In the genomic region with DNA sequence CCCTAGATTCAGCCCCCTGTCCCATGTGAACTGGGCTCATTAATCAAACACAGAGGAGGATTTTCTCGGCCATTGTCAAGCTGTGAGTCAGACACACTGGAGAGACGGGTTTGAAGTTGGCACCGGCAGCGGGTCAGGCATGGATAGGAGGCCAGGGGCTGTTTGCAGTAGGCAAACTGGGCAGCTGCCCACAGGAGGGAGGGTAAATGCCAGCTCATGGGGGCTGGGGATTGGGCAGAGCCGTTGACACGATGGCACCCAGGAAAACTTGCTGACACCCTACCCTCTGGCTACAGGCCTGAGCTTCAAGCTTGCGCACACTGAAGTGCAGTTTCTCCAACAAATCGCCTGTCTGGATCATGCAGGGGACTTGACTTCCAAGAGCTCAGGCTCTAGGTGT, we compare ENCODE assay signal across 23 mouse cellular contexts. TPM values are rescaled to one million over a fixed set of nuclear protein-coding genes. Genes with fewer than 3 reads are reported as not detected.
DNase-seq lines count a peak whose midpoint lies in the region; TF ChIP-seq lines count a peak whose summit lies in the region.
"Had no signal": no experiment of that assay in that cellular context is flagged by ENCODE, and none has a peak within 500 bp of the region (broad histone marks: within the 10 kb centered on the region; RNA-seq: fewer than 3 reads in every experiment).

No protein-coding gene starts in this region.

- no peaks in the 10 kb centered on the region for H3K4me1 ChIP-seq in kidney, adult 2 months (ENCODE audit: control insufficient read depth, insufficient read depth, low read length)

- no peak overlapping the region for H3K4me3 ChIP-seq in gastrocnemius, adult 2 months
- no peak overlapping the region for H3K4me3 ChIP-seq in kidney, adult 2 months (ENCODE audit: insufficient read depth, low read depth, low read length)
- H3K4me3 ChIP-seq: embryonic facial prominence, embryonic 10.5 days; limb, embryonic 15.5 days had no signal

- WGBS in kidney, adult 2 months, result 67% methylated on average over 8 of the region's 8 CpGs

- H3K36me3 ChIP-seq in kidney, adult 2 months (ENCODE audit: control insufficient read depth, insufficient read depth, low read length), result no peaks in the 10 kb centered on the region
- H3K36me3 ChIP-seq: embryonic facial prominence, embryonic 10.5 days; limb, embryonic 15.5 days had no signal

- DNase-seq in cerebellum, adult 9-10 months, result peak; percentile 47
- no peak for DNase-seq in cerebellum, adult 11-12 months
- peak; percentile 81 for DNase-seq in 3T3-L1 (ENCODE audit: low read depth, low spot score)
- DNase-seq in adrenal gland, postnatal 10 days, result peak; percentile 64
- peak; percentile 72 for DNase-seq in lung, postnatal 25 days (ENCODE audit: low spot score)
- no peak for DNase-seq in gastrocnemius, adult 2 months
- no peak for DNase-seq in kidney, adult 2 months
- no peak for DNase-seq in right cerebral cortex, postnatal 14 days
- DNase-seq: B cell, adult 2 months; heart, adult 18-20 months; lung, embryonic 14.5 days; right cerebral cortex, postnatal 25 days; thymus, postnatal 4 days had no signal

- no peak for TF ChIP-seq POLR2A in kidney, adult 2 months (IDR thresholded peaks at IDR 0.05; ENCODE audit: low read depth, low read length)

- H3K27ac ChIP-seq in gastrocnemius, adult 2 months, result no peak overlapping the region
- no peak overlapping the region for H3K27ac ChIP-seq in kidney, adult 2 months (ENCODE audit: insufficient read depth, low read depth, low read length)
- H3K27ac ChIP-seq: embryonic facial prominence, embryonic 10.5 days; kidney, postnatal 0 days; limb, embryonic 15.5 days had no signal

- intact Hi-C loops in gastrocnemius, adult 2 months (cut with DNase I), result loop anchor here (10.0 kb wide), 1 partner anchor 183 kb away; the partner anchor contains the start of gene Cers5

- H3K27me3 ChIP-seq in kidney, adult 2 months (replicated peaks; ENCODE audit: control insufficient read depth, insufficient read depth, low read length), result no peaks in the 10 kb centered on the region

- no peak for TF ChIP-seq CTCF in gastrocnemius, adult 2 months (IDR thresholded peaks at IDR 0.05)
- no peak for TF ChIP-seq CTCF in kidney, adult 2 months (conservative IDR thresholded peaks at IDR 0.05; ENCODE audit: insufficient read depth, insufficient read length, low read depth, low read length)

RNA-seq across cellular contexts. Expression of gene Aqp5, which starts 1.6 kb away (rescaled TPM):
- 1 to 10 TPM in 1 of 2 experiments, under 1 TPM in 1; 0.61 to 1.6 TPM for total RNA-seq in adrenal gland, postnatal 10 days (2021)
- not detected for total RNA-seq in gastrocnemius, adult 2 months (2021)
- polyA plus RNA-seq in kidney, adult 2 months (2012; rRNA removed), result 0.66 and 1.6 TPM in 2 replicates
- polyA plus RNA-seq: embryonic facial prominence, embryonic 10.5 days; inflammation-experienced regulatory T-cells, adult 6 months had no signal

RNA-seq across cellular contexts. Expression of gene Aqp6, which starts 9.0 kb away (rescaled TPM):
- total RNA-seq in adrenal gland, postnatal 10 days (2021), result not detected
- total RNA-seq in gastrocnemius, adult 2 months (2021), result not detected
- polyA plus RNA-seq in kidney, adult 2 months (2012; rRNA removed), result 97.9 and 124 TPM in 2 replicates
- total RNA-seq: gastrocnemius, adult 18-20 months had no signal
- polyA plus RNA-seq: embryonic facial prominence, embryonic 10.5 days; forebrain, embryonic 16.5 days; heart, embryonic 16.5 days; inflammation-experienced regulatory T-cells, adult 6 months; limb, embryonic 15.5 days; lung, embryonic 14.5 days; testis, adult 2 months had no signal

RNA-seq across cellular contexts. Expression of gene Aqp2, which starts 13.3 kb away (rescaled TPM):
- total RNA-seq in adrenal gland, postnatal 10 days (2021), result 1 to 10 TPM in 1 of 2 experiments, under 1 TPM in 1; 0.33 to 1.4 TPM
- total RNA-seq in gastrocnemius, adult 2 months (2021), result not detected
- polyA plus RNA-seq in kidney, adult 2 months (2012; rRNA removed), result 741 and 818 TPM in 2 replicates
- total RNA-seq: ES-E14; gastrocnemius, adult 18-20 months; heart, adult 18-20 months had no signal
- polyA plus RNA-seq: embryonic facial prominence, embryonic 10.5 days; forebrain, embryonic 16.5 days; hindbrain, embryonic 11.5 days; inflammation-experienced regulatory T-cells, adult 6 months; limb, embryonic 15.5 days; lung, embryonic 14.5 days had no signal

RNA-seq across cellular contexts. Expression of gene Racgap1, which starts 59.3 kb away (rescaled TPM):
- 10 to 100 TPM; 32.1 TPM for total RNA-seq in adrenal gland, postnatal 10 days (2021)
- total RNA-seq in gastrocnemius, adult 2 months (2021), result under 1 TPM; 0.89 to 0.94 TPM
- 2.4 and 2.6 TPM in 2 replicates for polyA plus RNA-seq in kidney, adult 2 months (2012; rRNA removed)

Comparison
In these comparisons a context has a peak if more than half of its experiments do, and no peak if none do; other contexts are left out.
1. DNase-seq: peak in cerebellum, adult 9-10 months (single experiment), 3T3-L1 (single experiment), adrenal gland, postnatal 10 days (single experiment) and lung, postnatal 25 days (single experiment); none in cerebellum, adult 11-12 months (single experiment), gastrocnemius, adult 2 months (single experiment), kidney, adult 2 months (single experiment) and right cerebral cortex, postnatal 14 days (single experiment).